Mouse (Mus musculus) intestine, embryonic 14.5 days (tissue): ENCODE measurements around the gene Ddx10. TPM values are rescaled to one million over a fixed set of nuclear protein-coding genes. Genes with fewer than 3 reads are reported as not detected.
"Not testable (repeated sequence)": the region's sequence is repeated elsewhere in the genome, so short reads cannot be mapped to it uniquely, and the experiment has no call there.

ENCODE experiments used
- ATAC-seq: fragments of 200-750 bp; cut with Nextera tagmentation; replicated peaks from 2 replicates; pipeline ENCODE4 v1.8.0; 2017; ENCODE audit warnings: low read depth, moderate number of reproducible peaks, moderate TSS enrichment, moderate library complexity; ENCODE audit not compliant: low FRiP score, low TSS enrichment
- DNase-seq: peaks from one replicate; pipeline ENCODE4 v3.0.0-alpha.2; 2018; ENCODE audit warnings: low spot score
- H3K27ac ChIP-seq: fragments of 300-500 bp; sonication (generic); 2 replicates; pipeline ENCODE4 v1.5.1; 2014; ENCODE audit warnings: low read depth, mild to moderate bottlenecking, control low read depth
- H3K27me3 ChIP-seq: fragments of 300-500 bp; sonication (generic); replicated peaks from 2 replicates; pipeline ENCODE4 v1.6.1; 2014; ENCODE audit warnings: low read length, control low read depth; ENCODE audit not compliant: control insufficient read depth, insufficient read depth
- H3K36me3 ChIP-seq: fragments of 300-500 bp; sonication (generic); 2 replicates; pipeline ENCODE4 v1.6.1; 2014; ENCODE audit warnings: low read length, control low read depth; ENCODE audit not compliant: control insufficient read depth, insufficient read depth
- H3K4me1 ChIP-seq: fragments of 300-500 bp; sonication (generic); replicated peaks from 2 replicates; pipeline ENCODE4 v1.6.1; 2014; ENCODE audit warnings: low read length, control low read depth, mixed read lengths; ENCODE audit not compliant: control insufficient read depth, insufficient read depth
- H3K4me2 ChIP-seq: fragments of 300-500 bp; sonication (generic); 2 replicates; pipeline ENCODE4 v1.6.1; 2014; ENCODE audit warnings: low read length
- H3K4me3 ChIP-seq: fragments of 300-500 bp; sonication (generic); 2 replicates; pipeline ENCODE4 v1.5.1; 2014; ENCODE audit warnings: low read depth, low read length, control low read depth, mixed read lengths
- H3K9ac ChIP-seq: fragments of 300-500 bp; sonication (generic); 2 replicates; pipeline ENCODE4 v1.6.1; 2014; ENCODE audit warnings: mild to moderate bottlenecking, low read length
- H3K9me3 ChIP-seq: fragments of 300-500 bp; sonication (generic); 2 replicates; pipeline ENCODE4 v1.6.1; 2016; ENCODE audit warnings: low read length, control low read depth; ENCODE audit not compliant: control insufficient read depth
- WGBS: fragments of 180-500 bp; shearing (Covaris S2); extraction: QIAGEN DNeasy Blood & Tissue Kit; methylation state at CpG from one replicate; pipeline ENCODE4 v1.1.7; 2014; 5-methylcytosine and 5-hydroxymethylcytosine counted together
- polyA plus RNA-seq: library from polyadenylated mRNA; unstranded; fragments of >200 nt; fragmentation: Nextera tagmentation; extraction: Ambion mirVana; gene quantifications from 2 replicates; pipeline ENCODE4 v1.2.1, GENCODE M21; 2014

Ddx10 gene
- polyA plus RNA-seq, 1 experiment from 2014 or later: 31.2 TPM

DNA sequence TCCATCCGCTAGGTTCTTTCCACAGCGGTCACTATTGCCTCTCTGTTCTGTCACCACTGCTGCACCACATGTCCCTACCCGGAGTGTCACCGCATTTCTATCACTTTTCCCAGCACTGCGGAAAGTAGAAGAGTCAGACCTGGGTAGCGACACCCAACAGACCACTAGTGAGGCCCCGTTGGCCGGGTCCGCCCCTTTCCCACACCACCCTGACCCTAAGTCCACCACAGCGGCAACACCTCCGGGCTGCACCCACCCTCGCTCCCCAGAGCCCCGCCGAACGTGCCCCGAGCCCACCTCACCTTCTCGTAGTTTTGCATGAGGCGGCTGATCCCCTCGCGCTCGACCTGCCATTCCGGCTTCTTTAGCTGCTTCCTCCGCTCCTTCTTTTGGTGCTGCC is 337 bp downstream of the Ddx10 start:
- DNase-seq: no peak

DNA sequence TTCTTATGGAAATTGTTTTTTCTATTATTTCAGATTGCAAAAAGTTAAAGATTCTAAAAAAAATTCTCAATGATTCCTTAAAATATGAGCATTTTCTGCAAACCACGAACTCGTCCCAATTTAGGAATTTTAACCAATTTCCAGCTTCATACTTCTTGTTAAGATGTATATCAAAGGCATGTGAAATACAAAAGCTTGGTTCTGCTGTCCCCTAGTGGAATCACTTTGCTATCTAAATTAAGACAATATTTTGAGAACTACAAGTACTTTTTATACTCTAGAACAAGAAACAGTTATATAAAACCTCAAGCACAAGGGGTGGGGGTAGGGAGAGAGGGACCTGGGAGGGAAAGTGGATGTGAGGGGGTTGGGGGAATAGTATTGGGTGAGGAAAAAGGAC is 29.7 kb downstream of the Ddx10 start:
- no peaks in the 10 kb centered on the region for H3K4me1 ChIP-seq
- no peaks in the 10 kb centered on the region for H3K9me3 ChIP-seq
- H3K4me2 ChIP-seq: no peak overlapping the region
- H3K27me3 ChIP-seq: no peaks in the 10 kb centered on the region
- H3K27ac ChIP-seq: no peak overlapping the region
- peaks cover 5% of the 10 kb centered on the region for H3K36me3 ChIP-seq
- H3K9ac ChIP-seq: no peak overlapping the region
- WGBS: 90% methylated on average over 2 of the region's 2 CpGs
- ATAC-seq: no peak
- DNase-seq: no peak
- H3K4me3 ChIP-seq: no peak overlapping the region

More for the DNA sequence above, 337 bp downstream of the Ddx10 start:
- WGBS: 1% methylated on average over 23 of the region's 23 CpGs
- H3K36me3 ChIP-seq: no peaks in the 10 kb centered on the region
- H3K4me1 ChIP-seq: peaks cover 3% of the 10 kb centered on the region; the same call in 1 of the 2 replicates
- ATAC-seq: peak; percentile 56
- H3K9ac ChIP-seq: peak overlapping the region; percentile 70
- peak overlapping the region; percentile 92 for H3K4me3 ChIP-seq
- no peaks in the 10 kb centered on the region for H3K27me3 ChIP-seq
- H3K4me2 ChIP-seq: peak overlapping the region; percentile 94
- 0 out of 2 replicates have a peak overlapping the region, but pooled peaks have one; percentile 16 for H3K27ac ChIP-seq
- no peaks in the 10 kb centered on the region for H3K9me3 ChIP-seq

DNA sequence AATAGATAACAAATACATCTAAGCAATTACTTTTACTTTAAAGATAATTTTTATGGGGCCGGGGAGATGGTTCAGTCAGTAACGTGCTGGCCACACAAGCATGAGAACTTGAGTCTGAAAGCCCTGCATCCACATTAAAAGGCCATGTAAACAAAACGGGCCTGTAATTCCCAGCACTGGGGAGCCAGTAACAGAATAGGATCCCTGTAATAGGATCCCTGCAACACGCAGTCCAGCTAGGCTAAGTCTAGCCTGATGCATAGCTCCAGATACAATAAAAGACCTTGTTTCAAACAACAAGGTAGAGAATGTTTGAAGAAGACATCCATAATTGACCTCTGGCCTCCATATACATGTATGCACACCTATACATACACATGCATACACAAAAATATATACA is 39.6 kb downstream of the Ddx10 start:
- peaks cover 14% of the 10 kb centered on the region; the same call in 1 of the 2 replicates for H3K36me3 ChIP-seq
- no peak overlapping the region for H3K4me2 ChIP-seq
- H3K4me1 ChIP-seq: no peaks in the 10 kb centered on the region
- no peaks in the 10 kb centered on the region for H3K9me3 ChIP-seq
- ATAC-seq (no peak), DNase-seq (no peak)
- H3K9ac ChIP-seq: no peak overlapping the region
- 66% methylated on average over 4 of the region's 4 CpGs for WGBS
- no peak overlapping the region for H3K4me3 ChIP-seq
- no peaks in the 10 kb centered on the region for H3K27me3 ChIP-seq
- no peak overlapping the region for H3K27ac ChIP-seq

DNA sequence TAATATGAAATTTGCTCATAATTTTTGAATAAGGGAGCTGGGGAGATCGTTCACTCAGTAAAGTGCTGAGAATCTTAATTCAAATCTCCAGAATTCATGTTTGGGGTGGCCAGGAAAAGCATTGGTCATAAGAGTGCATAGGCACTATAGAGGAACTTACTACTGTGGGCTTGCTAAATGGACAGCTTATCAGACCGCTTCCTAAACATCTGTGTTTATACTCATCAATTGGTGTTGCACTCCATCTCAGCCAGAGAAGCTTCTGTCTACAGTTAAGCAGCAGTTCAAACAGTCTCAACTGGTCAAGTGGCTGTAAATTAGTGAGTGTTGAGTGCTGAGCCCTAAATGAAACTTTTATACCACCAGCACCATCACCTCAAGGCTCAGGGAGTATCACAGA is 73.3 kb downstream of the Ddx10 start:
- H3K4me3 ChIP-seq: no peak overlapping the region
- WGBS: 76% methylated on average over 2 of the region's 2 CpGs
- H3K4me1 ChIP-seq: no peaks in the 10 kb centered on the region
- H3K27ac ChIP-seq: no peak overlapping the region
- H3K9ac ChIP-seq: no peak overlapping the region
- no peaks in the 10 kb centered on the region for H3K36me3 ChIP-seq
- H3K4me2 ChIP-seq: no peak overlapping the region
- ATAC-seq (no peak), DNase-seq (no peak)
- H3K9me3 ChIP-seq: no peaks in the 10 kb centered on the region
- no peaks in the 10 kb centered on the region for H3K27me3 ChIP-seq

DNA sequence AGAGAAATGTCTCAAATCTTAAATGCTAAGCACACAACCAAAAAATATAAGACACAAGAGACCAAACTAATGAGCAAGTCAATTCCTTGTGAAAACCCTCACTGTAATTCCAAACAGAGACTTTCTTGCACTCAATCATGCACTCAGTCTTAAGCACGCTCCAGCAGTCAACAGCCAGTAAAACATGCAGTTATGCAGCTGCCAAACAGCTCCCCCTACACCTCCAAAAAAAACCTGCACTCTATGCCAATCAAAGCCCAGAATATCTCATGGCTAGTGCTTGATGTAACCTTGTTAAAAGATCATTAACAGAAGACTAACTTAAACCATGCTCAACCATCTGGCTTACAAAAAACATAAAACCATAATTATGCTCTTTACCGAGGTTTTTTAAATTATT is 74.6 kb downstream of the Ddx10 start:
- Histone ChIP-seq H3K4me1 (no peaks in the 10 kb centered on the region), H3K9ac (no peak overlapping the region), H3K27ac (no peak overlapping the region), H3K9me3 (no peaks in the 10 kb centered on the region), H3K27me3 (no peaks in the 10 kb centered on the region), H3K4me3 (no peak overlapping the region), H3K36me3 (no peaks in the 10 kb centered on the region), H3K4me2 (no peak overlapping the region)
- 54% methylated on average over 2 of the region's 2 CpGs for WGBS
- no peak for DNase-seq
- ATAC-seq: no peak

DNA sequence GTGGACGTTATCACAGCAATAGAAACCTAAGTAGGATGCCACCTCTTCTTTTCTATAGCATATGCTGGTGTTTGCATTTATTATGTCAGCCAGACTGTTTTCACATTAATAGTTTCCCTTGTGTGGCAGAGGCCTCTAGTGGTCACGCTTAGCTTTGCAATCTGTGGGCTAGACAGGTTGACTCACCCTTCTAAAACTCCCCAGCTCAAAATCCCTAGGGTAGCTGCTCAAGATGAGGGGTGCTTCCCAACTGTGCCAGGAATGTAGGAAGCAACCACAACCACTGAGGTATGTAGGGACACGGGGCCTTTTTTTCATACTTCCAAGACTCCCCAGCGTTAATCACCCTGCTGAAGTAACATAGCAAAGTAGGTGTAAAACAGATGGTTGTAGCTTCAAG is 103.6 kb downstream of the Ddx10 start:
- no peak overlapping the region for H3K4me3 ChIP-seq
- no peaks in the 10 kb centered on the region for H3K36me3 ChIP-seq
- 35% methylated on average over 4 of the region's 4 CpGs for WGBS
- no peaks in the 10 kb centered on the region for H3K9me3 ChIP-seq
- H3K27me3 ChIP-seq: no peaks in the 10 kb centered on the region
- no peak overlapping the region for H3K4me2 ChIP-seq
- no peak overlapping the region for H3K9ac ChIP-seq
- H3K27ac ChIP-seq: no peak overlapping the region
- DNase-seq (peak; percentile 65), ATAC-seq (no peak)
- H3K4me1 ChIP-seq: no peaks in the 10 kb centered on the region

DNA sequence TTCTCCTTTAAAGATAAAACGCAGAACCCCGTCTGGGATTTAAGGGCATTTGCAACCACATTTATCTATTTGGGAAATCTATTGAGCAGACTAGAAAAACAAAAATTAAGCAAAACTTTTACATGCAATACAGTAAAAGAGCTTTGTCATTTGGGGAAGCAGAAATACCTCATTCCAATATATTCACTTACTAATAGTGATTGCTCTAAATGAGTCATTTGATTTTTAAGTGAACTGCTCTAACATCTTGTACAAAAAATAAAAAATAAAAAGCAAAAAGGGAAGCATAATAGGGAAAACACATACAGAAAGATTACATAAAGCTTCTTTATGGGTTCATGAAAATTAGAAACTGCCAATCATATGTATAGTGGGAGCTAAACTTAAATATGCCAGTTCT is 104.3 kb downstream of the Ddx10 start:
- WGBS: 91% methylated on average over 2 of the region's 2 CpGs
- H3K9me3 ChIP-seq: no peaks in the 10 kb centered on the region
- no peak for DNase-seq

DNA sequence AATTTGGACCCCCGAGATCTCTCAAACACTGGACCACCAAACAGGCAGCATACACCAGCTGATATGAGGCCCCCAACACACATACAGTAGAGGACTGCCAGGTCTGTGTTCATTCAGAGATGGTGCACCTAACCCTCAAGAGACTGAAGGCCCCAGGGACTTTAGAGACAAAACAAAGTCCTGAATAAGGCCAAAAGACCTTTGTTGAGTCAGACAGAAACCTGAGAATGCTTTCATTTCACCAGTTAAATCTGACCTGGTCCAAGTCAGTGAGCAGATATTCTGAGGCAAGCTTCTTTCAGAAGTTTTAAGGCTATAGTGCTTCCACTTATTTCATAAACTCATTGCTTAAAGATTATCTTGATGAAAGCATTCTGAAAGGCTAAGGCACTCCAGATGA is 105.4 kb downstream of the Ddx10 start:
- not testable (repeated sequence) for H3K36me3 ChIP-seq, ATAC-seq, H3K27me3 ChIP-seq, H3K4me1 ChIP-seq, DNase-seq, H3K4me2 ChIP-seq, H3K4me3 ChIP-seq, H3K9me3 ChIP-seq, H3K27ac ChIP-seq, H3K9ac ChIP-seq
- 92% methylated on average over 1 of the region's 1 CpGs for WGBS

More for the DNA sequence above, 104.3 kb downstream of the Ddx10 start:
- H3K27ac ChIP-seq: no peak overlapping the region
- no peak overlapping the region for H3K9ac ChIP-seq
- no peak overlapping the region for H3K4me2 ChIP-seq
- H3K4me3 ChIP-seq: no peak overlapping the region
- H3K4me1 ChIP-seq: no peaks in the 10 kb centered on the region
- ATAC-seq: no peak
- no peaks in the 10 kb centered on the region for H3K36me3 ChIP-seq
- H3K27me3 ChIP-seq: no peaks in the 10 kb centered on the region

DNA sequence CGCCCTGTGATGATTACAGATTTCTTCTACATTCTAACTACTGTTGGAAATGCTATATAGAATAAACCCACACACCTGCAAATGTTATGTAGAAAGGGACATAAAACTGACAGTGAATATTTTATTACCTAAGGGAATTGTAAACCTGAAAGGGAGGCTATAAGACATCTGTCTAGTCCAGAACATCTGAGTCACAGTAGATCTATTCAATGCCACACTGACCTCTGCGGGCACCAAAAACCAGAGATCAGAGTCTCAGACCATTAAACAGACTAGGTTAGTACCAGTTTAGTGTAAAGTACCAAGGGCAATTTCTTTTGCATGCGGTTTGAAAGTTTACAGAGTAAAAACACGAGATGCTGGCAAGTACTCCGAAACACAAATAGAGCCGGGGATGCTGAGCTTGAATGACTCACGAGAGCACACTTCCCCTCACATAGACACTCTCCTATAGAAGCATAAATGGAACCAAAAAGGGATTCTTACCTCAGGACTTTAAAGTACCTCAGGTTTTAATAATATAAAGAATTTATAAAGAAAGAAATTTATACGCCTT is 107.2 kb downstream of the Ddx10 start:
- WGBS: 83% methylated on average over 8 of the region's 8 CpGs
- no peak for ATAC-seq

More for the DNA sequence above, 107.2 kb downstream of the Ddx10 start:
- H3K4me3 ChIP-seq: no peak overlapping the region
- H3K4me2 ChIP-seq: no peak overlapping the region
- no peaks in the 10 kb centered on the region for H3K4me1 ChIP-seq
- H3K27ac ChIP-seq: no peak overlapping the region
- DNase-seq: no peak
- no peaks in the 10 kb centered on the region for H3K27me3 ChIP-seq
- H3K36me3 ChIP-seq: no peaks in the 10 kb centered on the region
- no peaks in the 10 kb centered on the region for H3K9me3 ChIP-seq
- no peak overlapping the region for H3K9ac ChIP-seq
